Mouse (Mus musculus) c-Kit-positive CD71-positive TER-119-positive erythroid progenitor cells, embryonic 14.5 days (primary cell): ENCODE measurements at regions not wholly inside any gene's neighbourhood (a gene's known extent, or its start where the extent isn't known, plus 50 kb on each side); places are given as distances from the start of the nearest gene placed in this dataset.

Experiments used
- DNase-seq: peaks from one replicate; pipeline ENCODE4 v3.0.0-alpha.2; 2013; ENCODE audit warnings: low spot score

DNA sequence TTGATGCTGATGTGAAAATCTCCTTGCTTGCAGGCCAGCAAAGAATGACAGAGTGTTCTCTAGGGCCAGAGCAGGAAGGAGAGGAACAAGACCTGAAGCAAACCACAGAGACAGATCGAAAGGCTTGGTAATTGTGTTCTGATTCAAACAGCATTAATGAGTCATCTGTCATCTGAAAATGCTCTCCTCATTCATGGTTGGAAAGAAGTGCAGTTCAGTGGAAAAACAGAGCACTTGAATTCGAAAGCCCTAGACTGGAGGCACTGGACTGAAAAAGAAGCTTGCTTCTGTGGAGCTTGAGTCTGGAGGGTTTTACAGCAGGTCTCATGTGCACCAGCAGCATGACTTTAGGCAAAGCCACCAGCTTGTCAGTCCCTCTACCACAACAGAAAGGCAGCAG lies 374.3 kb upstream of the B430305J03Rik start:
- no peak for DNase-seq

DNA sequence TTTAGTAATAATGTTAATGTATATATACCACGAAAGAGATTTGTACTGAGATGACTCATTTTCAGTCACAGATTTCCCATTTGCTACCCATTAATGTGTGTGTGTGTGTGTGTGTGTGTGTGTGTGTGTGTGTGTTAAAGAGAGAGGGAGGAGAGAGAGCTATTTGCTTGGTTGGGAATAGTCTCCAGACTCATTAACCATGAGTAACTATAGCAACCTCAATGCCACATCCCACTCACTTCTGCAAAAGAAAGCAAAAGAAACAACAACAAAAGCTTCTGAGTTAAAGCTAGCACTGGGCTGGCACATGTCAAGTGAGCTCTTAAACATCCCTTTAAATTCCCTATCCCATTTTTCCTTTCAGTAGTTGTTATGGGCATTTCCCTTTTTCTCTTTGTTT lies 372.8 kb upstream of the B430305J03Rik start:
- no peak for DNase-seq

DNA sequence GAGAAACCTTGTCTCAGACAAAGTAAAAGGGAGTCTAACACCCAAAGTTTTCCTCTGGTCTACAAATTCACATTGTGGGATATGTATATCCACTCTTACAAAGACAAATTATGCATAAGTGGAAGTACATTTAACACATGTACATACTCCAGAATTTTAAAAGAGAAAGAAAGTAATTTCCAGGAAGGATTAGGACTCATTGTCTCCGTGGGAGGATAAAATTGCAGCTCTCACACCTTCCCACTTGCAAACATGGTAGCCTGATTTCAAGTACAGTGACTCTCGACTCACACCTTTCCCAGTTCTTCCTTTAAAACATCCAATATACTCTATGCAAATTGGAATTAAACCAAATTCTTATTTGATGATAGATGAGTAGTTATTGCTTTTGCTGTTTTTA lies 351.0 kb upstream of the B430305J03Rik start:
- DNase-seq, result no peak

GRCm38 (mm10) chr3:61687933-61688705 lies 322.4 kb upstream of the B430305J03Rik start:
- DNase-seq, result no peak

DNA sequence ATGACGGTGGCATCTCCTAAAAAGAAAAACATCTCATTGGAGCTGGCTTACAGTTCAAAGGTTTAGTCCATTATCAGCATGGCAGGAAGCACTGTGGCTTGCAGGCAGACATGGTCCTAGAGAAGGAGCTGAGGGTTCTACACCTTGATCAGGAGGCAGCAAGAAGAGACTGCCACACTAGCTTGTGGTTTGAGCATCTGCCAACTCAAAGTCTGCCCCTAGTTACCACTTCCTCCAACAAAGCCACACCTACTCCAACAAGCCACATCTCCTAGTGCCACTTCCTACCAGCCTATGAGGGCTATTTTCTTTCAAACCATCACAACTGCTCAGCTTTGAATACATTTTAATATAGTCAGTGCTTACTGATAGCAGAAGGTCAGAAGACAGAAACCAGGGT lies 305.1 kb upstream of the B430305J03Rik start:
- no peak for DNase-seq

DNA sequence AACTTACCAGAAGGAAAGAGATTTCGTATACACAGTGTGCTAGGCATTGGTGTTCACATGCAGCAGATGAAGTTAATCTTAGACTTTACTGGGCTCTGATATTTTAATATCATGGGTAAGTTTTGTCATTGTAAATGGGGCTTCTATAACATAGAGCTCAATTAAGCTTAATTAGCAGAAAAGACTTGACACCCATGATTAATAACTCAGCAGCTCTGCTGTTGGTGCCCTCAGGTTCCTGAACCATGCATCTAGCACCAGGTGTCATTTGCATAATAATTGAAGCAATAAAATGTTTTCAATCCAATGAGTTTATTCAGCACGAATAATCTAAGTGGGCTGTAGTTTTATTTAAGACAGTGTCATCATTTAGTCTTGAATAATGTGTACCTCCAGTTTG lies 290.4 kb upstream of the B430305J03Rik start:
- no peak for DNase-seq

GRCm38 (mm10) chr3:61628535-61628934 lies 262.8 kb upstream of the B430305J03Rik start:
- DNase-seq, result no peak

DNA sequence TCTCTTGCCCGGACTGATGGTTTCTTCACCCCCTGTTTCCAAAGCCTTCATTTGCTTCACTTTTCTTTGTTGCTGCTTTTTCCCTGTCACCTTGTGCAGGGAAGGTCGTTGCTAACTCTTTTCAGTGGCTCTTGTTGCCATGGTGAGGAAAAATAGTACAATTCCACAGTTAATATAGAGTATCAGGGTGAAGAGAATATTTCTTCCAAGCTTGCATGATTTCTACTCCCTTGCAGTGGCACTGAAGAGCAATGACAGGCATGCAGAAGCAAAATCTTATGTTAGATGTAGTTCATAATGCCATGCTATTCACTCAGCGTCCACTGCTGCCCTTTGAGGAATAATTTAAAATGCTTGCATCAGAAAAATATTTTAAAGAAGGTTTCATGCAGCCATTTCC lies 262.3 kb upstream of the B430305J03Rik start:
- DNase-seq, result no peak

DNA sequence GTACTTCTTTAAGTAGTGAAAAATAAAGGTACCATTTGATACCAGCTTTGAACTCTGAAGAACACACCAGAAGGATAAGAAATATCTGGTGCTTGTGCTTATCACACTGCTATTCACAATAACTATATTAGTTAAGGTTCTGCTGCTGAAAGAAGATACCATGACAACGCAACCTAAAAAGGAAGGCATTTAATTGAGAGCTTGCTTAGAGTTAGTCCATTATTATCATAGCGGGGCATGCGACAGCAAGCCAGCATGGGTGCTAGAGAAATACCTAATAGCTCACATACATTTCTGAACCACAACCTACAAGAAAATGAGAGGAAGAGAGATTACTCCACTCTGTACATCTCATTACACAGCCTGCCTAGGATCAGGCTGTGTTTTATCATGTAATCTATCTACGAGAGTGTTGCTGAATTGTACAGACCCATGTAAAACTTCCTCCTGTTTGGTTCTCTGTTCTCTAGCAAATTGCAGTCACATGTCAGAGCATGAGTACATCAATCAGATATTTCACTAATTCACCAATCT lies 258.3 kb upstream of the B430305J03Rik start:
- no peak for DNase-seq

- no peak for DNase-seq
Observed at GRCm38 (mm10) chr3:61605469-61605868, 239.7 kb upstream of the B430305J03Rik start.

DNA sequence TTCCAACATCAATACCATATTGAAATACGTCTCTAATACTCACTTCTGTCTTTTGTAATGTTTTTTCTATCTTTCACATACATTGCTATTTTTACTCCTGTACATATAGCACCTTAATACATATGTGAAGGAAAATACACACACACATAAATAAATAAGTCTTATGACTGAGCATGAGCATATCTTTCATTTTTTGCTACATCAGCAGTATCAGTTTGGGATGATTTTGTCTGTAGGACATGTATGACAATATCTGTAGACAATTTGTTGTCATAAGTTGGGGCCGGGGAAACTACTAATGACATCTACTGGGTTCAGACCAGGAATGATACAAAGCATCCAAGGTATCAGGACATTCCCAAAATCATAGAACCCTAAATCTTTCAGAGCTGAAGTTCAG lies 237.1 kb upstream of the B430305J03Rik start:
- DNase-seq, result no peak

GRCm38 (mm10) chr3:61595574-61595973 lies 229.8 kb upstream of the B430305J03Rik start:
- DNase-seq, result no peak

DNA sequence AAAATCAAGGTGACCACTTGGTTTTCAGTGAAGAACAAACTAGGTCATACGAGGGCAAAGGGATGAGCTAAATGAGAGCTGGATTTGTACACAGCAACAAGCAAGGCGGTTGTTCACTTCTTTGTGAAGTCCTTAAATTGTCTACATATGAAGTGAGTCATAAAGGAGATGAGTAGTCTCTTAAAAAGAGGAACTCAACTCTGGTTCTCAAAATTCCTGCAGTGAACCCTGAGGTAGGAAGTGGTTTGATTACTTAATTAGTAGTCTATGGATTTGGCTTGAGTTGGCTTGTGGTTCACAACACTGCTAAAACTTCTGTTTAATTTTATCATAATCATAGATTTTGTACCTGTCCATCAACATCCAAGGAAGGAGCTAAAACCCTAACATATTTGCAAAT lies 226.6 kb upstream of the B430305J03Rik start:
- no peak for DNase-seq

DNA sequence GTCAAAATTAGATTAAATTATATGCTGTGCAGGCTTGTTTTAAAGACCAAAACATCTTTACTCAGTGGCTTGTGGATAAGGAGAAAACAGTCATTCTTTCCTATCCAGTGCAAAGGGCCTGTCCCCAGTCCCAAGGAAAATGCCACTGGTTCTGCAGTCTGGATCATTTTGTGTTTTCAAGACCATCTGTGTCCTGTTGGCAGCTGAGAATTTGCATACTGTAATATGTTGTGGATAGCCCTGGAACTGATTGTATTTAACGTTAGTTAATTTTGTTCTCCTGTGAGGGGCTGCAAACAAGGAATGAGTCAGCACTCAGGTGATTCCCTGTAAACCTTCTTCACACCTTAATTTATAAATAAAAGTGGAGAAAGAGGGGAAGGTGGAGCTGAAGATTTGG lies 217.9 kb upstream of the B430305J03Rik start:
- DNase-seq, result no peak

DNA sequence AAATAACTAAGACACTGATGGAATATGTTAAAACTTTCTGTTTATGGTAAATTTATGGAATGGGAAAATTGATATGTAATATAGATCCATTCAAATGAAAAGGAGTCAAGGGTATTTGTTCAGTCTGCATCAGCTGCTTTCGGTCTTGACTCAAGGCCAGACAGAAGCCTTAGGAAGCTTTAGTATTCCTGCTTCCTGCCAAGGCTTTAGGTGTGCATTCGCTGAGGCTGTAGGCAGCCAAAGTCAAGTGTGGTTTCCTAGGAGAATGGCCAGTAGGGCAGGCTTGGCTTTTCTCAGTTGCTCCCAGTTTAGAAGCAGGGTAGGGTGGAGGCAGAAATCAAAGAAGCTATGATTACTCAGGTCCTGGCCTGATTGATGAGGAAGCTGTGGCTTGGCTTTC lies 217.2 kb upstream of the B430305J03Rik start:
- DNase-seq, result no peak

DNA sequence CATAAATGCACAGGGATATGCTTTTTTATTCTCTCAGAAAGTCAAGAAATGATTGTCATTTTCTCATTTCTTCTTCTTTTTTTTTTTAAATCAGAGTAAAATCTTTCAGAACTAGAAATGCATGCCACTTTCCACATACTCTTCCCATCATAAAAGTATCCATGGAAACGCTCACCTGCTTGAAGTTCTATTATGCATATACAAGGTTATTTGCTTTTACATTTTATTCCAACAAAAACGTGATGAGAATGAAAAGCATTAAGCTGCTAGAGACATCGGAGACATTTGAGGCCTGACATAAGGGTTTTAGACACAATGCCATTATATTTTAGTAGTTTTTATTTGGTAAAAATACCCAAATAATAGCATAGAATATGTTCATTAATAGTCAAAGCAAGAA lies 214.5 kb upstream of the B430305J03Rik start:
- DNase-seq, result no peak

DNA sequence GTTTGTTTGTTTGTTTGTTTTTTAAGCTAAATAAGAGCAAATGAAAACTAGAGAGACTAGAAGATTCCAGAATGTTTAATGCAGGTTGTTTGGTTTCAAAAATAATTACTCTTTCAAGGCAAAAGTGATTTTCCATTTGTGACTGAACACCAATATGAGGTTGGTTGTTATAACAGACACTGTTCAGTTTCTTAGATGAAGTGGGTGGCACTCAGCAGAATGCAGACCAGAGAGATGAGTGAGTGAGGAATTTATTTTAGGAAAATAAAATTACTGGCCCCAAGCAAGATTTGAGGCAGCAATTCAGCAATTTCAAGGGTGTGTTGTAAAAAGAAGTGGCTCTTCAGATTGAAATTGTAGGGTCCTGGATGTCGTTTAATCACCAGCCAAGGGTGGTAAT lies 171.4 kb upstream of the B430305J03Rik start:
- DNase-seq, result no peak

DNA sequence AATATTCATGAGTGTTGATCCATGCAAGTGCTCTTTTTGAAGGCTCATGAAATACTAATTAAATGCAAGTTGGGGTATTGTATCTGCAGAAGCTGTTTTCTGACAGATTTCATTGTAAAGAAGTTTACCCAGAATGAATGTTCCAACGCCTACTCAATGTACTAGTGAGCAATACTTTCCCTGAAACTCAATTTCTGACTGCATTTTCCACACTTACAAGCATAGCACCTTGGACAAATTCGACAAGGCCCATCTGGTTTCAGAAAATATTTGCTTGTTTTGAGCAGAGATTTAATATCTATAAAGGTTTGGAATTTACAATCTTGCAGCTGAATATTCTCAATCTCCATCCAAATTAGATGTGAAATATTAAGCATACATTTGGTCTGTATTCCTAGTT lies 170.0 kb upstream of the B430305J03Rik start:
- no peak for DNase-seq

GRCm38 (mm10) chr3:61503178-61503577 lies 137.4 kb upstream of the B430305J03Rik start:
- no peak for DNase-seq

DNA sequence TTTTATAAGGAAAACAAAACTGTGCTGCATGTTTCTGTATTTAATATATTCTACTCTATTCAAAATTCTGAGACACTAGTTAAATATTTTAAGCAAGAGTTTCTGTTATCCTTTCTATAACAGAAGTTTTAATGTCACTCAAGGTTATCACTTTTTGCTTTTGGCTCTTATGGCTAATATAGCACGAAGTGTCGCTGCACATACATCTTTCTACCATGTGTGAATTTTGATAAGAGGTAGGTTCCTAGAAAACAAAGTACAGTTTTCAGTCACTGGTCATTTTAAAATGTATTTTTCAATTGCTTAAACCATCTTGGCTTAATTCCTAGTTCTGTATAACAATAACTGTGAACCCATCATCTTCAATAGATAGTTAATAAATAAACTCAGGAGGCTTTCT lies 129.1 kb upstream of the B430305J03Rik start:
- DNase-seq, result peak; percentile 40

DNA sequence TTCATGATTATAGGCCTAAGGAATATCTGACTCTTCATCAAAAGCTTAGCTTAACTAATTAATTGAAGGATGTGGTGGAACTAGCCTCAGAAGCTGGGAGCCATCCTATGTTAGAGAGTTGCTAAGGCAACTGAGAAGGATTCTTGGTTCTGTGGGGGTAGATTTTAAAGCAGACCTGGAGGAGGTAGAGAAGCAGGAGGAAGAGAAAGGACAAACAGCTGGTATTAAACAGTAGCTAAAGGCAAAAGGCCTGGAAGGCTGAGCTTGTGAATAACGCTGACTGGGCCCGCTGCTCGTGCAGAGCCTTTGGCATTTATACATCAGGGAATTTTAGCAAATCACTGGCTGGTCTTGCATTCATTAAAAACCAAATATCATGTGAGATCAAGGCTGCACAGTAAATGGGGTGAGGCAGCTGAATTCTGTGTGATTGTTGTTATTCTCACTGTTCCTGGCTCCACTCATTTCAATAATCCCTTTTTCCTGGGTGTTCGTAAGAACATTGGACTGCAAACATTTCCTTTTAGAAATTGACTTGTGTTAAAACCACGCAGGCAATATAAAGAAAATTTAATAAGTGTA lies 121.1 kb upstream of the B430305J03Rik start:
- DNase-seq, result no peak

GRCm38 (mm10) chr3:61478861-61479584 lies 113.3 kb upstream of the B430305J03Rik start:
- DNase-seq, result no peak

- DNase-seq, result no peak
Observed at GRCm38 (mm10) chr3:61475018-61475417, 109.3 kb upstream of the B430305J03Rik start.
